Mouse (Mus musculus): ENCODE data around the gene Krba1. TPM values are rescaled to one million over a fixed set of nuclear protein-coding genes. Genes with fewer than 3 reads are reported as not detected.

The Krba1 gene
- total RNA-seq, 2 experiments from 2014 or later, result 1.3 to 2.2 TPM

GRCm38 (mm10) chr6:48445181-48446101, 50.1 kb downstream of the Krba1 start, which contains the start of gene Zfp467:
Gene Zfp467, minus strand, starts transcription at chr6:48445825.
- ATAC-seq (replicated peaks; ENCODE audit: low FRiP score, poor library complexity, severe bottlenecking), result no peak

- no peak for ATAC-seq (replicated peaks; ENCODE audit: low FRiP score, poor library complexity, severe bottlenecking)
These were observed 50.9 kb downstream of the Krba1 start for GRCm38 (mm10) chr6:48446256-48446655.

- ATAC-seq (replicated peaks; ENCODE audit: low FRiP score, poor library complexity, severe bottlenecking), result no peak
These were observed 51.5 kb downstream of the Krba1 start for GRCm38 (mm10) chr6:48446896-48447295.

- ATAC-seq (replicated peaks; ENCODE audit: low FRiP score, poor library complexity, severe bottlenecking), result no peak
These were observed 52.5 kb downstream of the Krba1 start, which contains the start of gene Sspo for GRCm38 (mm10) chr6:48447929-48448328. Gene Sspo, plus strand, starts transcription at chr6:48448229.

- no peak for ATAC-seq (replicated peaks; ENCODE audit: low FRiP score, poor library complexity, severe bottlenecking)
These were observed 53.1 kb downstream of the Krba1 start for GRCm38 (mm10) chr6:48448527-48448926.

GRCm38 (mm10) chr6:48452151-48452550, 56.8 kb downstream of the Krba1 start:
- no peak for ATAC-seq (replicated peaks; ENCODE audit: low FRiP score, poor library complexity, severe bottlenecking)

- ATAC-seq (replicated peaks; ENCODE audit: low FRiP score, poor library complexity, severe bottlenecking), result no peak
These were observed 57.4 kb downstream of the Krba1 start for GRCm38 (mm10) chr6:48452771-48453170.

GRCm38 (mm10) chr6:48464966-48465679, 69.7 kb downstream of the Krba1 start:
- no peak for ATAC-seq (replicated peaks; ENCODE audit: low FRiP score, poor library complexity, severe bottlenecking)

GRCm38 (mm10) chr6:48466715-48467114, 71.3 kb downstream of the Krba1 start:
- no peak for ATAC-seq (replicated peaks; ENCODE audit: low FRiP score, poor library complexity, severe bottlenecking)

GRCm38 (mm10) chr6:48467490-48467889, 72.1 kb downstream of the Krba1 start:
- ATAC-seq (replicated peaks; ENCODE audit: low FRiP score, poor library complexity, severe bottlenecking), result no peak

Other genes starting within 250 kb of the Krba1 start
- gene Zfp467, start 50.2 kb downstream of the Krba1 start, total RNA-seq (2015; ENCODE audit: low replicate concordance), result 1.3 TPM in 1 of 2 replicates, not detected in the other
- 5.0 TPM in 1 of 2 replicates, not detected in the other for gene Zfp467, start 50.2 kb downstream of the Krba1 start, total RNA-seq (2017; ENCODE audit: low replicate concordance)
- gene Sspo, start 52.6 kb downstream of the Krba1 start, total RNA-seq (2015; ENCODE audit: low replicate concordance), result not detected in 2 replicates
- not detected in 2 replicates for gene Sspo, start 52.6 kb downstream of the Krba1 start, total RNA-seq (2017; ENCODE audit: low replicate concordance)
- gene Atp6v0e2, start 142.0 kb downstream of the Krba1 start, total RNA-seq (2015; ENCODE audit: low replicate concordance), result not detected in 2 replicates
- not detected in 2 replicates for gene Atp6v0e2, start 142.0 kb downstream of the Krba1 start, total RNA-seq (2017; ENCODE audit: low replicate concordance)
- gene Lrrc61, start 159.2 kb downstream of the Krba1 start, total RNA-seq (2015; ENCODE audit: low replicate concordance), result 2.1 TPM in 1 of 2 replicates, not detected in the other
- gene Lrrc61, start 159.2 kb downstream of the Krba1 start, total RNA-seq (2017; ENCODE audit: low replicate concordance), result 0.13 and 1.1 TPM in 2 replicates
- not detected in 2 replicates for gene Rarres2, start 177.2 kb downstream of the Krba1 start, total RNA-seq (2015; ENCODE audit: low replicate concordance)
- 3.6 TPM in 1 of 2 replicates, not detected in the other for gene Rarres2, start 177.2 kb downstream of the Krba1 start, total RNA-seq (2017; ENCODE audit: low replicate concordance)
- gene Gm45021, start 194.0 kb downstream of the Krba1 start, total RNA-seq (2015; ENCODE audit: low replicate concordance), result not detected in 2 replicates
- not detected in 2 replicates for gene Gm45021, start 194.0 kb downstream of the Krba1 start, total RNA-seq (2017; ENCODE audit: low replicate concordance)
- not detected in 2 replicates for gene Repin1, start 198.3 kb downstream of the Krba1 start, total RNA-seq (2015; ENCODE audit: low replicate concordance)
- gene Repin1, start 198.3 kb downstream of the Krba1 start, total RNA-seq (2017; ENCODE audit: low replicate concordance), result 0.77 and 1.7 TPM in 2 replicates
- gene Gm44965, start 198.4 kb downstream of the Krba1 start, total RNA-seq (2015; ENCODE audit: low replicate concordance), result not detected in 2 replicates
- gene Gm44965, start 198.4 kb downstream of the Krba1 start, total RNA-seq (2017; ENCODE audit: low replicate concordance), result not detected in 2 replicates
- gene Zfp775, start 206.5 kb downstream of the Krba1 start, total RNA-seq (2015; ENCODE audit: low replicate concordance), result not detected in 2 replicates
- gene Zfp775, start 206.5 kb downstream of the Krba1 start, total RNA-seq (2017; ENCODE audit: low replicate concordance), result 0.15 TPM in 1 of 2 replicates, not detected in the other
- gene AI854703, start 231.2 kb downstream of the Krba1 start, total RNA-seq (2015; ENCODE audit: low replicate concordance), result not detected in 2 replicates
- not detected in 2 replicates for gene AI854703, start 231.2 kb downstream of the Krba1 start, total RNA-seq (2017; ENCODE audit: low replicate concordance)

All from erythroid progenitor cell, adult 5-6 weeks (primary cell).